Mouse (Mus musculus) macrophage (primary cell): ENCODE measurements around the gene Lrit2. TPM values are rescaled to one million over a fixed set of nuclear protein-coding genes. Genes with fewer than 3 reads are reported as not detected.

Source experiments
- H3K27ac ChIP-seq: fragments of 350-480 bp; formaldehyde crosslinking; 2 replicates; pipeline ENCODE4 v1.9.0; 2021
- H3K36me3 ChIP-seq: fragments of 350-480 bp; formaldehyde crosslinking; 2 replicates; pipeline ENCODE4 v1.9.0; 2021; ENCODE audit errors: inconsistent target
- H3K4me3 ChIP-seq: fragments of 350-480 bp; formaldehyde crosslinking; 2 replicates; pipeline ENCODE4 v1.9.0; 2021; ENCODE audit errors: inconsistent target
- H3K79me2 ChIP-seq: fragments of 350-480 bp; formaldehyde crosslinking; 2 replicates; pipeline ENCODE4 v1.9.0; 2021; ENCODE audit errors: inconsistent target
- WGBS: methylation state at CpG from one replicate; pipeline ENCODE4 v1.1.7; 2026; ENCODE audit warnings: inconsistent platforms; ENCODE audit not compliant: missing documents; 5-methylcytosine and 5-hydroxymethylcytosine counted together
- polyA plus RNA-seq: library from polyadenylated mRNA; stranded (reverse); fragments of 250-400 nt; gene quantifications from 3 replicates; pipeline ENCODE4 v1.2.4, GENCODE M21; 2018; ENCODE audit warnings: inconsistent platforms

The Lrit2 gene
- polyA plus RNA-seq, 1 experiment from 2014 or later = not detected

- H3K4me3 ChIP-seq = no peak within 1 kb of the TSS
- H3K79me2 ChIP-seq = no peaks in the 10 kb centered on the region
- no peaks in the 10 kb centered on the region for H3K36me3 ChIP-seq
- no peak within 1 kb of the TSS for H3K27ac ChIP-seq
- 5% methylated on average over 30 of the region's 30 CpGs for WGBS
Measured at GRCm38 (mm10) chr14:37097956-37098530, 30.3 kb downstream of the Lrit2 start, which contains the start of gene Cdhr1. Gene Cdhr1, minus strand, starts transcription at chr14:37098347.

GRCm38 (mm10) chr14:37101531-37101930 lies 33.8 kb downstream of the Lrit2 start:
- WGBS = 82% methylated on average over 5 of the region's 5 CpGs
- H3K79me2 ChIP-seq = no peaks in the 10 kb centered on the region
- no peak overlapping the region for H3K4me3 ChIP-seq
- no peak overlapping the region for H3K27ac ChIP-seq
- no peaks in the 10 kb centered on the region for H3K36me3 ChIP-seq

- no peak overlapping the region for H3K4me3 ChIP-seq
- H3K79me2 ChIP-seq = no peaks in the 10 kb centered on the region
- H3K36me3 ChIP-seq = no peaks in the 10 kb centered on the region
- no peak overlapping the region for H3K27ac ChIP-seq
- 30% methylated on average over 3 of the region's 3 CpGs for WGBS
Measured at GRCm38 (mm10) chr14:37102484-37102883, 34.8 kb downstream of the Lrit2 start.

GRCm38 (mm10) chr14:37104747-37105146 lies 37.0 kb downstream of the Lrit2 start:
- 83% methylated on average over 5 of the region's 5 CpGs for WGBS
- Histone ChIP-seq H3K36me3 (no peaks in the 10 kb centered on the region), H3K27ac (no peak overlapping the region), H3K79me2 (no peaks in the 10 kb centered on the region), H3K4me3 (no peak overlapping the region)

GRCm38 (mm10) chr14:37105846-37106245 lies 38.1 kb downstream of the Lrit2 start:
- 60% methylated on average over 7 of the region's 7 CpGs for WGBS
- no peak overlapping the region for H3K27ac ChIP-seq

GRCm38 (mm10) chr14:37109460-37109859 lies 41.7 kb downstream of the Lrit2 start:
- Histone ChIP-seq H3K4me3 (no peak overlapping the region), H3K27ac (no peak overlapping the region), H3K36me3 (no peaks in the 10 kb centered on the region), H3K79me2 (no peaks in the 10 kb centered on the region)
- 33% methylated on average over 8 of the region's 8 CpGs for WGBS

More at GRCm38 (mm10) chr14:37105846-37106245, 38.1 kb downstream of the Lrit2 start:
- Histone ChIP-seq H3K36me3 (no peaks in the 10 kb centered on the region), H3K79me2 (no peaks in the 10 kb centered on the region), H3K4me3 (no peak overlapping the region)

- WGBS = 45% methylated on average over 9 of the region's 9 CpGs
- H3K27ac ChIP-seq = no peak overlapping the region
- no peaks in the 10 kb centered on the region for H3K79me2 ChIP-seq
- no peak overlapping the region for H3K4me3 ChIP-seq
- no peaks in the 10 kb centered on the region for H3K36me3 ChIP-seq
Measured at GRCm38 (mm10) chr14:37109975-37110374, 42.2 kb downstream of the Lrit2 start.

- WGBS = 97% methylated on average over 2 of the region's 2 CpGs
- H3K27ac ChIP-seq = no peak overlapping the region
- H3K4me3 ChIP-seq = no peak overlapping the region
- no peaks in the 10 kb centered on the region for H3K79me2 ChIP-seq
- H3K36me3 ChIP-seq = no peaks in the 10 kb centered on the region
Measured at GRCm38 (mm10) chr14:37110456-37110855, 42.7 kb downstream of the Lrit2 start.

GRCm38 (mm10) chr14:37111371-37111770 lies 43.6 kb downstream of the Lrit2 start:
- no peak overlapping the region for H3K27ac ChIP-seq
- H3K4me3 ChIP-seq = no peak overlapping the region
- no peaks in the 10 kb centered on the region for H3K36me3 ChIP-seq

GRCm38 (mm10) chr14:37112931-37113330 lies 45.2 kb downstream of the Lrit2 start:
- 94% methylated on average over 7 of the region's 7 CpGs for WGBS
- Histone ChIP-seq H3K4me3 (no peak overlapping the region), H3K36me3 (no peaks in the 10 kb centered on the region), H3K27ac (no peak overlapping the region), H3K79me2 (no peaks in the 10 kb centered on the region)

More at GRCm38 (mm10) chr14:37111371-37111770, 43.6 kb downstream of the Lrit2 start:
- no peaks in the 10 kb centered on the region for H3K79me2 ChIP-seq

GRCm38 (mm10) chr14:37113922-37114321 lies 46.2 kb downstream of the Lrit2 start, which contains the start of gene 2610528A11Rik:
Gene 2610528A11Rik, minus strand, starts transcription at chr14:37114022.
- no peak within 1 kb of the TSS for H3K4me3 ChIP-seq
- 63% methylated on average over 3 of the region's 3 CpGs for WGBS
- no peaks in the 10 kb centered on the region for H3K36me3 ChIP-seq
- H3K27ac ChIP-seq = no peak within 1 kb of the TSS
- no peaks in the 10 kb centered on the region for H3K79me2 ChIP-seq

- H3K27ac ChIP-seq = no peak overlapping the region
- H3K36me3 ChIP-seq = peaks cover 38% of the 10 kb centered on the region
- 90% methylated on average over 4 of the region's 4 CpGs for WGBS
- H3K79me2 ChIP-seq = no peaks in the 10 kb centered on the region
- no peak overlapping the region for H3K4me3 ChIP-seq
Measured at GRCm38 (mm10) chr14:37119233-37119632, 51.5 kb downstream of the Lrit2 start.

Other genes starting within 250 kb of the Lrit2 start
- gene Ccser2, start 99.2 kb upstream of the Lrit2 start, polyA plus RNA-seq = 6.1 to 11.6 TPM (median 7.1 TPM) in 3 replicates
- not detected in 3 replicates for gene Rgr, start 19.0 kb upstream of the Lrit2 start, polyA plus RNA-seq
- gene Lrit1, start 13.1 kb upstream of the Lrit2 start, polyA plus RNA-seq = not detected in 3 replicates
- gene Cdhr1, start 30.4 kb downstream of the Lrit2 start, polyA plus RNA-seq = not detected in 3 replicates
- gene 2610528A11Rik, start 46.1 kb downstream of the Lrit2 start, polyA plus RNA-seq = 0.26 TPM in 1 of 3 replicates, not detected in the others
- 196 to 220 TPM (median 209 TPM) in 3 replicates for gene Ghitm, start 67.3 kb downstream of the Lrit2 start, polyA plus RNA-seq